Mouse (Mus musculus) hindbrain, postnatal 0 days (tissue): ENCODE results near the gene Fbxo44. TPM values are rescaled to one million over a fixed set of nuclear protein-coding genes. Genes with fewer than 3 reads are reported as not detected.

Experiments used
- ATAC-seq: fragments of 200-750 bp; cut with Nextera tagmentation; 2 replicates; pipeline ENCODE4 v1.8.0; 2017; ENCODE audit warnings: mild to moderate bottlenecking, moderate TSS enrichment, moderate library complexity
- DNase-seq: peaks from one replicate; pipeline ENCODE4 v3.0.0-alpha.2; 2015; ENCODE audit warnings: low spot score
- H3K27ac ChIP-seq: fragments of 300-500 bp; sonication (generic); 2 replicates; pipeline ENCODE4 v1.5.1; 2014; ENCODE audit warnings: mild to moderate bottlenecking
- H3K27me3 ChIP-seq: fragments of 300-500 bp; sonication (generic); 2 replicates; pipeline ENCODE4 v1.6.1; 2014; ENCODE audit warnings: low read length, mixed read lengths; ENCODE audit not compliant: insufficient read depth
- H3K36me3 ChIP-seq: fragments of 300-500 bp; sonication (generic); 2 replicates; pipeline ENCODE4 v1.6.1; 2014; ENCODE audit warnings: low read length, mixed read lengths; ENCODE audit not compliant: insufficient read depth
- H3K4me1 ChIP-seq: fragments of 300-500 bp; sonication (generic); 2 replicates; pipeline ENCODE4 v1.6.1; 2014; ENCODE audit warnings: antibody characterized with exemption, low read length, mixed read lengths; ENCODE audit not compliant: insufficient read depth
- H3K4me2 ChIP-seq: fragments of 300-500 bp; sonication (generic); 2 replicates; pipeline ENCODE4 v1.6.1; 2014; ENCODE audit warnings: low read depth, mild to moderate bottlenecking, low read length, moderate library complexity, mixed read lengths
- H3K4me3 ChIP-seq: fragments of 300-500 bp; sonication (generic); 2 replicates; pipeline ENCODE4 v1.5.1; 2014; ENCODE audit warnings: low read length
- H3K9ac ChIP-seq: fragments of 300-500 bp; sonication (generic); replicated peaks from 2 replicates; pipeline ENCODE4 v1.6.1; 2014; ENCODE audit warnings: mild to moderate bottlenecking, low read length, moderate library complexity, mixed read lengths
- H3K9me3 ChIP-seq: fragments of 300-500 bp; sonication (generic); 2 replicates; pipeline ENCODE4 v1.6.1; 2016; ENCODE audit warnings: low read length, mixed read lengths
- CTCF ChIP-seq: IDR thresholded peaks from 2 replicates; pipeline ENCODE4 v1.5.1; 2016; ENCODE audit warnings: antibody characterized with exemption, control low read depth, low read depth
- WGBS: fragments of 180-500 bp; shearing (Covaris S2); extraction: QIAGEN DNeasy Blood & Tissue Kit; methylation state at CpG from one replicate; pipeline ENCODE4 v1.1.7; 2014; 5-methylcytosine and 5-hydroxymethylcytosine counted together
- polyA plus RNA-seq: library from polyadenylated mRNA; unstranded; fragments of >200 nt; fragmentation: Nextera tagmentation; extraction: Ambion mirVana; gene quantifications from 2 replicates; pipeline ENCODE4 v1.2.1, GENCODE M21; 2015
- total RNA-seq: library from RNA; depleted of rRNA; stranded (reverse); fragments of >200 nt; gene quantifications from 2 replicates; pipeline ENCODE4 v1.2.3, GENCODE M21; 2014; rRNA removed

The Fbxo44 gene
- total RNA-seq: 199 and 200 TPM in 2 replicates
- 118 and 122 TPM in 2 replicates for polyA plus RNA-seq

DNA sequence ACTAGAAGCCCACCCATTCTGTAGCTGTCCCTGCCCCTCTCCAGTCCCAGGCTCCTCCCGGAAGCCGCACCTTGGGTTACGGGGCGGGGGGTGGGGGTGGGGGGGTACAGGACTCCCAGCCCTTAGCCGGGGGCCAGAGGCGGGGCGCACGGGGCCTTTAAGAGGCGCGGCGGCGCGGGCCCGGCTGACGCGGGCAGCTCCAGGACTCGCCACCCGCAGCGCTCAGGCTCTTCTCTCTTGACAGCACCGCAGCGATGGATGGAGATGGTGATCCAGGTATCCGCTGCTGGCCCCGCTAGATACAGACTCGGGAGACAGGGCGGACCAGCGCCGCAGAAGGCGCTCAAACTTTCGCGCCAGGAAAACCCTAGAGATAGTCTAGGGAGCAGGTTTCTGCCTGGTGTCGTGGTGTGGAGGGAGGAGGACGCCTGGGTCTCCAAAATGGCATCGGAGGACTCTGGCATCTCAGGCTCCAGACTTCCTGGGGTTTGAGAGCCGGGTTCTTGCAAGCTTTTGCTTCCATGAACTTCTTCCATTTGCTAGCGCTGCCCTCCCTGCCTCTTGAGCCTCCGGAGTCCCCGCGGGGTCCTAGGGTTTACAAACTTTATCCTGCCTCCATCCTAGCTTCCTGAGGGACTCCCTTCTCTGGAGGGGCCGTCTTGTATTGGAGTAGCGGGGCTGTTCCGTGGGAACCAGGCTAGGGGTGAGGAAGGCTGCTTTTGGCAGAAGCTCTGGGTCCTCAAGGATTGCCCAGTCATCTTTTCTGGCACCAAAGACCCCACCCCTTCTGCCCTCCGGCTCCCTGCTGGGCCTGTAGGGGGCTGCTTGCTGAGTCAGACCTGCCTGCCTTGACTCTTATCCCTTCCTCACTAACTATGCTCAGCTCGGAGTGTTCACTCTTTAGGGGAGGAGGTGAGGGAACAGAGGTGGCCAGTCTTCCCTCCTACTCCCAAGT is at the start of gene Fbxo44, which contains the start of gene Fbxo2:
Gene Fbxo44 (minus strand): TSS at position 47 of the 955 bp plus-strand sequence.
Gene Fbxo2 (plus strand): TSS at position 186 of the 955 bp plus-strand sequence.
- TF ChIP-seq CTCF: no peak
- DNase-seq (peak; percentile 77), ATAC-seq (peak; percentile 62; the same call in 1 of the 2 replicates)
- H3K4me3 ChIP-seq: peak within 1 kb of the TSS; percentile 71
- peak within 1 kb of the TSS; percentile 95 for H3K4me2 ChIP-seq
- H3K4me1 ChIP-seq: peaks cover 5% of the 10 kb centered on the region; the same call in 1 of the 2 replicates
- peaks cover 8% of the 10 kb centered on the region; the same call in 1 of the 2 replicates for H3K27me3 ChIP-seq
- H3K27ac ChIP-seq: peak within 1 kb of the TSS; percentile 90
- no peaks in the 10 kb centered on the region for H3K9me3 ChIP-seq
- H3K9ac ChIP-seq: peak within 1 kb of the TSS; percentile 89
- peaks cover 15% of the 10 kb centered on the region for H3K36me3 ChIP-seq
- under 1% methylated on average over 43 of the region's 43 CpGs for WGBS

DNA sequence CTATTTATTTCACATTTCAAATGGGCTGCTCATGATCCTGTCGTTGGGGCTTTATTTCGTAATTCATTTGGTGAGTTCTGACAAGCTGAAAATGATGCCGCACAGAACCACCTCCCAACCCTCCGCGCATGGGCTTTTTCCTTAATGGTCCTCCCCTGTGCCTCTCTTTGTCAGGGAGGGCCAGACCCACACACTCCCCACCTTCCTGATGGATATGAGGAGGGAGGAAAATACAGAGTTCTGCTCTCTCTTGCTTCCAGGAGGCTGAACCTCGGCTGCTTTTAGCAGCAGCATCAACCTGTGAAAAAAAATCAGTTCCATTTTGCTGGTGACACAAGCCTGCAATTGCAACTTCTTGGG is 44.6 kb upstream of the Fbxo44 start:
- Histone ChIP-seq H3K4me2 (no peak overlapping the region), H3K4me3 (no peak overlapping the region), H3K36me3 (no peaks in the 10 kb centered on the region), H3K27ac (no peak overlapping the region), H3K4me1 (no peaks in the 10 kb centered on the region), H3K27me3 (no peaks in the 10 kb centered on the region), H3K9me3 (no peaks in the 10 kb centered on the region), H3K9ac (no peak overlapping the region)
- 48% methylated on average over 6 of the region's 6 CpGs for WGBS
- ATAC-seq (no peak), DNase-seq (no peak)
- no peak for TF ChIP-seq CTCF

GRCm38 (mm10) chr4:148204061-148204872 is 44.0 kb upstream of the Fbxo44 start:
- DNase-seq (no peak), ATAC-seq (no peak)
- Histone ChIP-seq H3K36me3 (no peaks in the 10 kb centered on the region), H3K9ac (no peak overlapping the region), H3K4me2 (no peak overlapping the region), H3K4me3 (no peak overlapping the region), H3K27me3 (no peaks in the 10 kb centered on the region), H3K9me3 (no peaks in the 10 kb centered on the region), H3K27ac (no peak overlapping the region), H3K4me1 (no peaks in the 10 kb centered on the region)
- 45% methylated on average over 15 of the region's 15 CpGs for WGBS
- TF ChIP-seq CTCF: no peak

- DNase-seq (no peak), ATAC-seq (no peak)
- peaks cover 3% of the 10 kb centered on the region; the same call in 1 of the 2 replicates for H3K4me1 ChIP-seq
- H3K27me3 ChIP-seq: no peaks in the 10 kb centered on the region
- no peak overlapping the region for H3K4me2 ChIP-seq
- no peaks in the 10 kb centered on the region for H3K9me3 ChIP-seq
- no peak overlapping the region for H3K27ac ChIP-seq
- H3K36me3 ChIP-seq: no peaks in the 10 kb centered on the region
- H3K4me3 ChIP-seq: no peak overlapping the region
- no peak overlapping the region for H3K9ac ChIP-seq
- TF ChIP-seq CTCF: no peak
- 99% methylated on average over 2 of the region's 2 CpGs for WGBS
These were observed 43.3 kb upstream of the Fbxo44 start for GRCm38 (mm10) chr4:148203557-148203956.

- no peak for TF ChIP-seq CTCF
- no peak for DNase-seq
These were observed 38.4 kb upstream of the Fbxo44 start for GRCm38 (mm10) chr4:148198721-148199120.

GRCm38 (mm10) chr4:148194400-148194799 is 34.1 kb upstream of the Fbxo44 start:
- ATAC-seq: no peak
- Histone ChIP-seq H3K9ac (no peak overlapping the region), H3K36me3 (no peaks in the 10 kb centered on the region), H3K27ac (no peak overlapping the region), H3K4me1 (peaks cover 3% of the 10 kb centered on the region; the same call in 1 of the 2 replicates), H3K9me3 (no peaks in the 10 kb centered on the region), H3K27me3 (no peaks in the 10 kb centered on the region), H3K4me2 (no peak overlapping the region), H3K4me3 (no peak overlapping the region)
- DNase-seq: no peak
- TF ChIP-seq CTCF: no peak

More at GRCm38 (mm10) chr4:148198721-148199120, 38.4 kb upstream of the Fbxo44 start:
- no peak overlapping the region for H3K27ac ChIP-seq
- no peak overlapping the region for H3K9ac ChIP-seq
- H3K4me1 ChIP-seq: peaks cover 3% of the 10 kb centered on the region; the same call in 1 of the 2 replicates
- H3K27me3 ChIP-seq: no peaks in the 10 kb centered on the region
- H3K9me3 ChIP-seq: no peaks in the 10 kb centered on the region
- H3K4me3 ChIP-seq: no peak overlapping the region
- H3K36me3 ChIP-seq: no peaks in the 10 kb centered on the region
- no peak overlapping the region for H3K4me2 ChIP-seq
- 38% methylated on average over 10 of the region's 10 CpGs for WGBS
- no peak for ATAC-seq
